Mouse (Mus musculus): ENCODE results near the gene Cd5. TPM values are rescaled to one million over a fixed set of nuclear protein-coding genes. Genes with fewer than 3 reads are reported as not detected.

The Cd5 gene
- polyA plus RNA-seq (2015; fragmentation: Nextera tagmentation; extraction: Ambion mirVana), result 0.24 TPM in 2 replicates

DNA sequence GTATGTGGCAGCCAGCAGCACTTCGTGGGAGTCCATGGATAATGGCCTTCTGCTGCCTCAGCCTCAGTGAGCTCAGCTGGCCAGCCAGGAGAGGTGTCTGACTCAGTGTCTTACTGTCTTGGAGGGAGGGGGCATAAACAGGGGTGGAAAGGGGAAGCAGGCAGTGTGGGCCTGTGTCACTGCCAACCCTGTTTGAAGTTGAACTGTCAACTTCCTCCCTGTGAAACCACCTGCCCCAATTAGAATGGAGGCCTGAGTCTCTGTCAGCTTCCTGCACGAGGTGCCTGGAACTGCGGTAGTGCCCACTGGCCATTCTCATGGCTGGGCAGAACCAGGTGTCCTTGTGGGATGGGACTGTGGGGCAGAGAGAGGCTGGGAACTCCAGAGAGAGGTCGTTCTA lies at the start of gene Cd5:
Gene Cd5, minus strand, starts transcription at position 192 of the 400 bp plus-strand sequence.
- Histone ChIP-seq H3K4me3 (replicated peaks) (no peak within 1 kb of the TSS), H3K27me3 (no peaks in the 10 kb centered on the region), H3K9ac (replicated peaks) (no peak within 1 kb of the TSS), H3K4me1 (replicated peaks) (no peaks in the 10 kb centered on the region), H3K9me3 (no peaks in the 10 kb centered on the region), H3K4me2 (replicated peaks) (no peak within 1 kb of the TSS), H3K36me3 (no peaks in the 10 kb centered on the region), H3K27ac (no peak within 1 kb of the TSS)
- ATAC-seq, result no peak
- whole genome bisulfite sequencing, result 72% methylated on average over 4 of the region's 4 CpGs

DNA sequence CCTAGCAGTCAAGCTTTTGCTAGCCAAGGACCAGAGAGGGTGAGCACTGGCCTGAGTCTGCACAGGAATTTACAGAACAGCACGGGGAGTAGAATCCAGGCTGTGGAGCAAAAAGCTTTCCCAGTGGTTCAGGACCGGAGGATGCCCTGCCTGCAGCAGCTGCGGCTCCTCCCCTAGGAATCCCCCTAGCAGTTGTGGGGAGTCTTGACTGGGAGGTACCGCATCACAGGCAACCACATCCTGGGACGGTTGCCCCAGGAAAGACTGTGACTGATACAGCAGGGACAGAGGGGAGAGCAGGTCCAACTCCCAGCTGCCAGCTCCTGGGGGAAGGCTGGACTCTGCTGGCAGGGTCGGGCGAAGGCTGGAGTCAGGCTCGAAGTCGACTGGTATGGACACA lies 49.4 kb upstream of the Cd5 start:
- Histone ChIP-seq H3K27ac (no peak overlapping the region), H3K9me3 (no peaks in the 10 kb centered on the region), H3K36me3 (no peaks in the 10 kb centered on the region), H3K4me3 (replicated peaks) (no peak overlapping the region), H3K4me1 (replicated peaks) (no peaks in the 10 kb centered on the region), H3K27me3 (no peaks in the 10 kb centered on the region), H3K4me2 (replicated peaks) (no peak overlapping the region), H3K9ac (replicated peaks) (no peak overlapping the region)
- WGBS, result 80% methylated on average over 9 of the region's 9 CpGs
- no peak for ATAC-seq

DNA sequence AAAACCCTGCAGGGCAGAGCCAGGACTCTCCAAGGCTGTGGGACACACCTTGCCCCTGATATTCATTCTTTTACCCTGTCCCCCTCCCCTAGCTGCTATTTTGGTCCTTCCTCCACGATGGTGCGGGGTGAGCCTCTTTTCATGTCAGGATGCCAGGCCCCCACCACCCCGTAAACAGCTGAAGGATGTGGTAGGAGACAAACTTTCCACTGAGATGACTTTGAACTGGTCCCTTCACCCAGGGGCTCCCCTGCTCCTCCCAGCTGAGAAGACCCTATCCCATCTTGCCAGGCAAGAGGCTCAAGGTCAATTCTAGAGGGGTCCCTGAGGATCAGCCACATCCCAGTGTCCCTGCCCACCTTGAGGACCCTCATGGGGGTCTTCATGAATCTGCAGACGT lies 48.6 kb upstream of the Cd5 start:
- WGBS, result 81% methylated on average over 4 of the region's 4 CpGs

DNA sequence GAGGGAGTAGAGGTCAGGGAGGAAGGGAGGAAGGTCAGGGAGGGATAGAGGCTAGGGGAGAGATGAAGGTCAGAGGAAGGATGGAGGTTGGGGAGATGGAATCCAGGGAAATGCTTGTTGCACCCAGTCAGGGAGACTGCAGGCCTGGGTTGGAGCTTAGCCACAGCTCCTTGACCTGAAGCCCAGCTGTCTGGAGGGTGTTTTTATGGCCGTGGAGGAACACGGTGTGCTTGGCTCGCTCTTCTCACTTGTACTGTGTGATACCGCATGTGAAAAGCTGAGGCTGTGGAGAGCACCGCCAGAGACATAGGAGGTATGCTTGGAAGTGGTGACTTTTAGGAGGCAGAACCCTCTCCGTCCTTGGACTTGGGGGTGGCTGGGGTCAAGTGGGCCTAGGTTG lies 48.0 kb upstream of the Cd5 start:
- no peaks in the 10 kb centered on the region for H3K9me3 ChIP-seq
- H3K4me1 ChIP-seq (replicated peaks), result no peaks in the 10 kb centered on the region
- no peaks in the 10 kb centered on the region for H3K36me3 ChIP-seq
- 90% methylated on average over 6 of the region's 6 CpGs for WGBS
- H3K27ac ChIP-seq, result no peak overlapping the region
- H3K27me3 ChIP-seq, result no peaks in the 10 kb centered on the region
- no peak overlapping the region for H3K4me2 ChIP-seq (replicated peaks)
- no peak for ATAC-seq
- H3K9ac ChIP-seq (replicated peaks), result no peak overlapping the region
- H3K4me3 ChIP-seq (replicated peaks), result no peak overlapping the region

More for the DNA sequence above, 48.6 kb upstream of the Cd5 start:
- Histone ChIP-seq H3K4me1 (replicated peaks) (no peaks in the 10 kb centered on the region), H3K4me3 (replicated peaks) (no peak overlapping the region), H3K4me2 (replicated peaks) (no peak overlapping the region), H3K9ac (replicated peaks) (no peak overlapping the region), H3K36me3 (no peaks in the 10 kb centered on the region), H3K9me3 (no peaks in the 10 kb centered on the region), H3K27me3 (no peaks in the 10 kb centered on the region), H3K27ac (no peak overlapping the region)
- no peak for ATAC-seq

DNA sequence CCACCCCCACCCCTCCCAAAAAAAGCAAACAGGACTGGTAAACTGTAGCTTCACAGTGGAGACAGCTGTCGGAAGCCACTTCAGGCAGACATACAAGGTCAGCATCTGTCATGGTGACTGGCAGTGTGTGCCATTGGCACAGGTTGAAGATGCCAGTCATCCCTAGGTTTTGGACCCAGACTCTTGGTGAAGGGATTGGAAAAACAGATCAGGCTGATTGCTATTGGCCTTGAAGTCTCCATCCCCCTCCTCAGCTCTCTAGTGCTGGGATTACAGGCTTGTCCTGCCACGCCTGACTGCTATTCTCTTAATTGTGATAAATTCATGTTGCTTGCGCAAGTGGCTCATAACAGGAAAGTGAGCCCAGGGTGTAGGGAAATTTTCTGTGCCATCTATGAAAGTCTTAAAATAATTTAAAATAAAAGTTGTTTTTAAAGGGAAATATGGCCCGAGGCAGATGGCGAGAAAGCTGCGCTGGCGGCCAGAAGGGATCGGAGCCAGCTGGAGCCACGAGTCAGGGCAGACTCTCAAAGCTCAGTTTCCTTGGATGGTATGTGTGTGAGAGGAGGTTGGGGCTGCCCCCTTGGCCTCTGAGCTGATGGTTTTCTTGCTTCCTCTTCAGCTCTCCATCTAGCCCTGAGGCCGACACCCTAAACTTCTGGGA lies 46.1 kb upstream of the Cd5 start:
- Histone ChIP-seq H3K9me3 (no peaks in the 10 kb centered on the region), H3K4me1 (replicated peaks) (no peaks in the 10 kb centered on the region), H3K9ac (replicated peaks) (no peak overlapping the region), H3K27me3 (no peaks in the 10 kb centered on the region), H3K4me3 (replicated peaks) (no peak overlapping the region), H3K4me2 (replicated peaks) (no peak overlapping the region), H3K36me3 (no peaks in the 10 kb centered on the region), H3K27ac (no peak overlapping the region)
- WGBS, result 80% methylated on average over 10 of the region's 10 CpGs
- no peak for ATAC-seq

DNA sequence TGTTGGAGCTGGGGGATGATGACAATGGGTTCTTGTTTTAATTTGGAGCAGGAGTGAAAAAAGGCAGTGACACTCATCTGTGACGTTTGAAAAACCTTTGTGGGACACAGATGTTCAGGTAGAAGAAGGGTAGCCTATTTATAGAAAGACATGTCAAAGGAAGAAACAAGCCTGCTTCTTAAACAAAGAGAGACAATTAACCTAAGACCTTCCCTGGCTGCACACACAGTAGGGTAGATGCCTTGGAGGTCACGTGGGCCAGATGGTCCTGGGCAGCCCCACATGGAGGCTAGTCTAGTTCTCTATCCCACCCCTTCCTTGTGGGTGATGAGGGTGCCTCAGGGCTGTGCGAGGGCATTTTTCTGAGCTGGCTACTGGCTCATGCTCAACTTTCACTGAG lies 45.3 kb upstream of the Cd5 start:
- no peaks in the 10 kb centered on the region for H3K36me3 ChIP-seq
- no peak overlapping the region for H3K4me2 ChIP-seq (replicated peaks)
- H3K4me1 ChIP-seq (replicated peaks), result no peaks in the 10 kb centered on the region
- WGBS, result 34% methylated on average over 3 of the region's 3 CpGs
- H3K4me3 ChIP-seq (replicated peaks), result no peak overlapping the region
- ATAC-seq, result no peak
- H3K9me3 ChIP-seq, result no peaks in the 10 kb centered on the region
- no peak overlapping the region for H3K9ac ChIP-seq (replicated peaks)
- H3K27ac ChIP-seq, result no peak overlapping the region
- no peaks in the 10 kb centered on the region for H3K27me3 ChIP-seq

- no peak overlapping the region for H3K27ac ChIP-seq
- no peak overlapping the region for H3K9ac ChIP-seq (replicated peaks)
- H3K27me3 ChIP-seq, result no peaks in the 10 kb centered on the region
- no peak overlapping the region for H3K4me3 ChIP-seq (replicated peaks)
- H3K4me2 ChIP-seq (replicated peaks), result no peak overlapping the region
- H3K36me3 ChIP-seq, result no peaks in the 10 kb centered on the region
- H3K9me3 ChIP-seq, result no peaks in the 10 kb centered on the region
- no peaks in the 10 kb centered on the region for H3K4me1 ChIP-seq (replicated peaks)
- WGBS, result 84% methylated on average over 4 of the region's 4 CpGs
- ATAC-seq, result no peak
Measured at GRCm38 (mm10) chr19:10783168-10783567, 44.4 kb upstream of the Cd5 start.

GRCm38 (mm10) chr19:10781641-10782040 lies 42.8 kb upstream of the Cd5 start:
- no peak overlapping the region for H3K4me3 ChIP-seq (replicated peaks)
- no peaks in the 10 kb centered on the region for H3K9me3 ChIP-seq
- no peak for ATAC-seq
- H3K4me1 ChIP-seq (replicated peaks), result no peaks in the 10 kb centered on the region
- no peaks in the 10 kb centered on the region for H3K36me3 ChIP-seq
- H3K27ac ChIP-seq, result no peak overlapping the region
- H3K9ac ChIP-seq (replicated peaks), result no peak overlapping the region
- H3K27me3 ChIP-seq, result no peaks in the 10 kb centered on the region
- WGBS, result 81% methylated on average over 4 of the region's 4 CpGs
- no peak overlapping the region for H3K4me2 ChIP-seq (replicated peaks)

GRCm38 (mm10) chr19:10776906-10777305 lies 38.1 kb upstream of the Cd5 start:
- Histone ChIP-seq H3K36me3 (no peaks in the 10 kb centered on the region), H3K27me3 (no peaks in the 10 kb centered on the region), H3K27ac (no peak overlapping the region), H3K4me3 (replicated peaks) (no peak overlapping the region), H3K4me1 (replicated peaks) (no peaks in the 10 kb centered on the region), H3K4me2 (replicated peaks) (no peak overlapping the region), H3K9ac (replicated peaks) (no peak overlapping the region), H3K9me3 (no peaks in the 10 kb centered on the region)
- no peak for ATAC-seq
- WGBS, result 95% methylated on average over 4 of the region's 4 CpGs

GRCm38 (mm10) chr19:10774141-10774540 lies 35.3 kb upstream of the Cd5 start:
- H3K27me3 ChIP-seq, result no peaks in the 10 kb centered on the region
- H3K4me2 ChIP-seq (replicated peaks), result no peak overlapping the region
- no peaks in the 10 kb centered on the region for H3K36me3 ChIP-seq
- ATAC-seq, result no peak
- H3K4me1 ChIP-seq (replicated peaks), result 0 out of 2 replicates have a peak, but pooled peaks cover 3% of the 10 kb centered on the region
- no peak overlapping the region for H3K4me3 ChIP-seq (replicated peaks)
- no peak overlapping the region for H3K9ac ChIP-seq (replicated peaks)
- no peak overlapping the region for H3K27ac ChIP-seq
- 94% methylated on average over 6 of the region's 6 CpGs for WGBS
- H3K9me3 ChIP-seq, result no peaks in the 10 kb centered on the region

DNA sequence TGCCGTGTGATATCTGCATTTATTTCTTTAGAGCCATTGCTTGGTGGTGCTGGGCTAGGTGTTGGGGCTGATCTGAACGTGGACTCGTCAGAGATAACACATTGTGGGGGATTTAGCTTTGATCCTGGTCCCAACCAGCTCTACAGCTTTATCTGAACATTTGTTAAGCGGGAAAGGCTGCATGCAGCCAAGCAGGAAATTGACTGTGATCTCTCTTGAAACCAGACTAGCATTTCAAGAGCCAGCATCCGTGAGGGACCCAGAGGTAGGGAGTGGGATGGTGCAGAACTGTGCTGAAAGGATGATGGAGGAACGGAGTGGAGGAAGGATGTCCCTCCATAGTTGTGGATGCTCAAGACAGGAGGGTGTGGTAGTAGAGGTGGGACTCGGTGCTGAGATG lies 34.6 kb upstream of the Cd5 start:
- ATAC-seq, result no peak
- 83% methylated on average over 7 of the region's 7 CpGs for WGBS

GRCm38 (mm10) chr19:10772866-10773265 lies 34.1 kb upstream of the Cd5 start:
- H3K4me3 ChIP-seq (replicated peaks), result no peak overlapping the region
- no peaks in the 10 kb centered on the region for H3K27me3 ChIP-seq
- H3K9me3 ChIP-seq, result no peaks in the 10 kb centered on the region
- H3K4me1 ChIP-seq (replicated peaks), result peaks cover 8% of the 10 kb centered on the region; the same call in 1 of the 2 replicates
- no peak overlapping the region for H3K27ac ChIP-seq
- WGBS, result 95% methylated on average over 10 of the region's 10 CpGs
- H3K4me2 ChIP-seq (replicated peaks), result no peak overlapping the region
- H3K36me3 ChIP-seq, result no peaks in the 10 kb centered on the region
- no peak for ATAC-seq
- no peak overlapping the region for H3K9ac ChIP-seq (replicated peaks)

More for the DNA sequence above, 34.6 kb upstream of the Cd5 start:
- Histone ChIP-seq H3K4me1 (replicated peaks) (peaks cover 8% of the 10 kb centered on the region; the same call in 1 of the 2 replicates), H3K27me3 (no peaks in the 10 kb centered on the region), H3K36me3 (no peaks in the 10 kb centered on the region), H3K4me3 (replicated peaks) (no peak overlapping the region), H3K9ac (replicated peaks) (no peak overlapping the region), H3K27ac (no peak overlapping the region), H3K4me2 (replicated peaks) (no peak overlapping the region), H3K9me3 (no peaks in the 10 kb centered on the region)

GRCm38 (mm10) chr19:10771995-10772394 lies 33.2 kb upstream of the Cd5 start:
- no peak overlapping the region for H3K27ac ChIP-seq
- no peak overlapping the region for H3K4me3 ChIP-seq (replicated peaks)
- no peak overlapping the region for H3K9ac ChIP-seq (replicated peaks)
- ATAC-seq, result no peak
- H3K36me3 ChIP-seq, result no peaks in the 10 kb centered on the region
- no peaks in the 10 kb centered on the region for H3K27me3 ChIP-seq
- H3K4me2 ChIP-seq (replicated peaks), result no peak overlapping the region
- peaks cover 8% of the 10 kb centered on the region; the same call in 1 of the 2 replicates for H3K4me1 ChIP-seq (replicated peaks)
- 76% methylated on average over 7 of the region's 7 CpGs for WGBS
- no peaks in the 10 kb centered on the region for H3K9me3 ChIP-seq
